Mouse (Mus musculus): ENCODE measurements around the gene Acot7.

GRCm38 (mm10) chr4:152141521-152142135, 36.3 kb upstream of the Acot7 start:
- no peak for TF ChIP-seq CTCF (IDR thresholded peaks at IDR 0.05; ENCODE audit: insufficient read depth, low read length)
- no peak for TF ChIP-seq POLR2A (IDR thresholded peaks at IDR 0.05; ENCODE audit: borderline replicate concordance, extremely low read depth, low read depth, low read length)

All from lung, adult 2 months (tissue).